Mouse (Mus musculus): ENCODE measurements around the gene Tbp. TPM values are rescaled to one million over a fixed set of nuclear protein-coding genes. Genes with fewer than 3 reads are reported as not detected.
"Not testable (repeated sequence)": the region's sequence is repeated elsewhere in the genome, so short reads cannot be mapped to it uniquely, and the experiment has no call there.

Gene Tbp
- polyA plus RNA-seq, 1 experiment = 35.8 TPM

GRCm38 (mm10) chr17:15536457-15536904 is 36.8 kb downstream of the Tbp start:
- no peak for DNase-seq (ENCODE audit: low read depth)

DNA sequence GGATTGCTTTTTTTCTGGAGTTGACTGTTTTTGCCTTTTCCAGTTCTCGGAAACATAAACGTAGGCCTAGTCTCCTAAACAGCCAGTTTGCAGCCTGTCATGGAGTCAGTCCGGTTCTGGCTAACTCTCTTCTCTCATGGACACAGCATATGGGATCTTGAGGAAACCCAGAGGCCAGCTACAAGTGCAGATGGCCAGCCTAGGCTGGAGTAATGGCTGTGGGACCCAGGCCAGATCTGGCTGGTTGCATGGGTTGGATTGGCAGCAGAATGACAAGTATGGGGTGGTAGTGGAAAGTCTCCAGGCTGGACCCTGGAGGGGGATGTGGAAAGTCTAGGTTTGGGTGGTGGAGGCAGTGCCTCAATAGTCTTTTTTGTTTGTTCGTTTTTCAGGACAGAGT is 40.6 kb downstream of the Tbp start:
- DNase-seq (ENCODE audit: low read depth) = no peak

GRCm38 (mm10) chr17:15543868-15544267 is 44.2 kb downstream of the Tbp start:
- not testable (repeated sequence) for DNase-seq (ENCODE audit: low read depth)

- DNase-seq (ENCODE audit: low read depth) = no peak
Measured at GRCm38 (mm10) chr17:15546440-15546839, 46.8 kb downstream of the Tbp start.

DNA sequence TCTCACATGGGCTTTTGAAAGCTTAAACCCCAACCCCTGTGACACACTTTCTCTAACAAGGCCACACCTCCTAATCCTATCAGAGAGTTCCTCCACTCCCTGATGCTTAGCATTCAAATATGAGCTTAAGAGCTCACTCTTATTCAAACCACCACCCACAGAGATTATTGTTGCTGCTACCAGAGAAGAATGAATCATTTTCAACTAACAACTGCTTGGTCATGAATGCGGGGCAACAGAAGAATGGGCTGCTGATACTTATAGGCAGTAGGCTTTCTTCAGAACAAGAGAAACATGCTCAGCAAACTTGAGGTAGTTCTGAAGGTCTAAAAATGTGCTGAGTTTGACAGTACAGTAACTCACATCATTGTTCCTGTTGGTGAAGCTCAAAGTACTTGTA is 50.0 kb downstream of the Tbp start:
- no peak for DNase-seq (ENCODE audit: low read depth)

- no peak for DNase-seq (ENCODE audit: low read depth)
Measured at GRCm38 (mm10) chr17:15559946-15560345, 60.3 kb downstream of the Tbp start.

GRCm38 (mm10) chr17:15564014-15564927 is 64.6 kb downstream of the Tbp start, which contains the start of gene Prdm9:
Prdm9 (minus strand) TSS chr17:15564354.
- peak; percentile 86 for DNase-seq (ENCODE audit: low read depth)

- DNase-seq (ENCODE audit: low read depth) = no peak
Measured at GRCm38 (mm10) chr17:15564928-15565300, 65.2 kb downstream of the Tbp start.

DNA sequence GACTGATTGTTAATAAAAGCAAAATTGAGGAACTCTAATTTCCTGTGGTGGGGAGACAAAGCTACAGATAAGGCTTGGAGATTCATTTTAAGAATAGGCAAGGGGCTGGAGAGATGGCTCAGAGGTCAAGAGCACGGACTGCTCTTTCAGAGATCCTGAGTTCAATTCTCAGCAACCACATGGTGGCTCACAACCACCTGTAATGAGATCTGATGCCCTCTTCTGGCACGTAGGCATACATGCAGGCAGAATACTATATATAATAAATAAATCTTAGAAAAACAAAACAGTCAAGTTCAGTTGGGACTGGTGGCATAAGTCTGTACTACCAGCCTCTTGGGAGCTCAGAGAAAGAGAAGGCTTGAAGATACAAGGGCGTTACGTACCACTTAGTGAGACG is 67.2 kb downstream of the Tbp start:
- DNase-seq (ENCODE audit: low read depth) = no peak

DNA sequence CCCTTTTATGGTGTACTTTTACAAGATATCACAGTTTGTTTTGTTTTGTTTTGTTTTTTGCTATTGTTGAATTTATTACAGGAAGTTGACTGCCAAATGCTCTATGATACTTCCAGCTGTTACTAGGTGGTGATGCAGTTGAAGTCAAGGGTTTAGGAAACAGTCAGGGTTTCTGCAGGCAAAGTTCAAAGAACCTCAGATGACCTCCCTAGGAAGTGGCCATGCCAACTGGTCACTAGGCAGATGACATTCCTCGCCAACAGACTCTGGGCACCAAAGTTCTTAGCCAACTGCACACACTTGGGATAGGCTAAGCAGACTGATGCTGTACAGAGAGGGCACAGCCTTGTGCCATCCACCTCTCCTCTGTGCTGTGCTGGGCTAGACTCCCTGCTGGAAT is 75.4 kb downstream of the Tbp start:
- no peak for DNase-seq (ENCODE audit: low read depth)

DNA sequence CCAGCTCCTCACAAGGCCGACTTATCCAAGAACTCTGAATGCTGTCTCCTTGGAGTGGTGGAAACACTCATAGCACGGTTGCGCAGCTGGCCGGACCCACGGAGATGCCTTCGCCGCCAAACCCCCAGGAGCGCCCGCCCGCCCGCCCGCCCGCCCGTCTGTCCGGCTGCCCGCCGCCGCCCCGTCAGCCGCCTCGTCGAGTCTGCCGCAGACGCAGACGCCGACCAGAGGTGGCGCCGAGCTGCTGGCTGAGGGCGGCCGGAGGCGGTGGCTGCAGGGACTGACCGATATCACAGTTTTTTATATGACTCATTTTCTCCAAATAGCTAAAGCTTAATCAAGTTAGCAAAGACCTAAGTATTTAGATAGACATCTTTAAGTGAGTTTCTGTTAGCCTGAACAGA is 77.6 kb downstream of the Tbp start:
- no peak for DNase-seq (ENCODE audit: low read depth)

Other genes with a start within 250 kb of the Tbp start
- 12.0 and 17.0 TPM in 2 replicates for gene Dll1, start 123.0 kb upstream of the Tbp start, polyA plus RNA-seq (2012; rRNA removed)
- 12.7 and 15.1 TPM in 2 replicates for gene Fam120b, start 103.7 kb upstream of the Tbp start, polyA plus RNA-seq (2012; rRNA removed)
- gene Psmb1, start 137 bp upstream of the Tbp start, polyA plus RNA-seq (2012; rRNA removed) = 174 and 194 TPM in 2 replicates
- gene Pdcd2, start 27.4 kb downstream of the Tbp start, polyA plus RNA-seq (2012; rRNA removed) = 21.0 and 23.3 TPM in 2 replicates
- 2.2 and 2.5 TPM in 2 replicates for gene Prdm9, start 64.5 kb downstream of the Tbp start, polyA plus RNA-seq (2012; rRNA removed)
- 3.0 and 6.8 TPM in 2 replicates for gene Chd1, start 205.1 kb downstream of the Tbp start, polyA plus RNA-seq (2012; rRNA removed)

All from gonadal fat pad, adult 2 months (tissue).